Mouse (Mus musculus) lung, adult 10 weeks (tissue): ENCODE results near the gene Naa80. TPM values are rescaled to one million over a fixed set of nuclear protein-coding genes. Genes with fewer than 3 reads are reported as not detected.

Experiments
- polyA plus RNA-seq: library from polyadenylated mRNA; stranded (reverse); fragments of 350-450 nt; fragmentation: Illumina TruSeq; extraction: RNeasy Lipid Tissue Mini Kit (QIAGEN cat#74804); gene quantifications from one replicate; pipeline ENCODE4 v1.2.3, GENCODE M21; 2014; ENCODE audit warnings: low read depth, low replicate concordance; ENCODE audit not compliant: insufficient read depth

Naa80 gene
- 23.3 TPM for polyA plus RNA-seq

GRCm38 (mm10) chr9:107578587-107578986 is at the start of gene Naa80:
Naa80 (plus strand) TSS chr9:107578887.

DNA sequence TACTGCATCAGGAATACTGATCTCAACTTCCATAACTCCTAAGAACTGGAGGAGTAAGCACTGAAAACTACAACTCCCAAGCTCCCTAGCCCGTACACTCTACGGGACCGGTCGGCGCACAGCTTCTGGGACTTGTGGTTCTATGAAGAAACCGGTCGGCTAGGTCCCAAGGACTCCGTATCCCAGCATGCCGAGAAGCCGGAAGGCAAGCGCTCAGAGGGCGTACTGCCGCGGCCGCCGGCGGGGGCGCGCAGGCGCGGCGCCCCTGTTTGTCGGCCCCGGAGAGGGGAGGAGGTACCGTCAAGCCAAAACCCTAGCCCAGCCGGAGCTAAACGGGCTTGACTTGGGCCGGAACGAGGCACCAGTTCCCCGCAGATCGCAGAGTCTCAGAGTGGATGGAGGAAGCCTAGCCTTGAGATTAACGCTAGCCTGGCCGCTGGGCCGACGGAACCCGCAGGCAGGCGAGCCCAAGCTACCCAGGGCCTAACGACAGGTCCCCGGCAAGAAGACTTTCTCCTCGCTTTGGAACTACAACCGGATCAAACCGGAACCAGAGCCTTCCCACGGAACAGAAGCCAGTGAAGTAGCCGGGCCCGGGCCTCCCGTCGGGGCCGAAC is 44.8 kb upstream of the Naa80 start, which contains the start of gene Tmem115:
Gene Tmem115 (plus strand): TSS at position 155 of the 617 bp plus-strand sequence.

GRCm38 (mm10) chr9:107541474-107542351 is 37.0 kb upstream of the Naa80 start, which contains the start of the genes Cyb561d2 and Nprl2:
Cyb561d2 (minus strand) TSS chr9:107542193.
Nprl2 (plus strand) TSS chr9:107542226.

GRCm38 (mm10) chr9:107547026-107547425 is 31.7 kb upstream of the Naa80 start, which contains the start of gene Zmynd10:
Zmynd10 (plus strand) TSS chr9:107547298.

GRCm38 (mm10) chr9:107551117-107551889 is 27.4 kb upstream of the Naa80 start, which contains the start of gene Rassf1:
Rassf1 (plus strand) TSS chr9:107551555.

DNA sequence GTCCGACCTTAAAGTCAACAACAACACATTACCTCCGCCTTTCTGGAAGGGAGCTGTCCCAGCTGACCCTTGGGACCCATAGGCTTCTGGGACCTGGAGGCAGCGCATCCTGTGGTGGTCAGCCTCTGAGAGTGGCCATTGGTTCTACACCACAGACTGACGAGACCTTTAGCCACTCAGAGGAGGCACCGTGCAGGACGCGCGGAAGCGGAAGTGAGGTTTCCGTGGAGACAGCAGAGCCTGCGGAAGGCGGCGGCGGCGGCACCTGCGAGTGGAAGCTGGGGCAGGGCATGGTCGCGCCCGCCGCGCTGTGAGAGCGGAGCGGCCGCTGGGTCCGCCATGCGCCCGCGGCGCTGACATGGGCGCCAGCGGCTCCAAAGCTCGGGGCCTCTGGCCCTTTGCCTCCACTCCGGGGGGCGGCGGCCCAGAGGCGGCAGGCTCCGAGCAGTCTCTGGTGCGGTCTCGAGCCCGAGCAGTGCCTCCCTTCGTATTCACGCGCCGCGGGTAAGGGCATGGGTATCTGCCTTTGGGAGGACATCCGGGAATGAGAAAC is 15.6 kb upstream of the Naa80 start, which contains the start of gene Tusc2:
Gene Tusc2 (plus strand): TSS at position 227 of the 553 bp plus-strand sequence.

GRCm38 (mm10) chr9:107567702-107568319 is 10.9 kb upstream of the Naa80 start, which contains the start of gene Hyal2:
Hyal2 (plus strand) TSS chr9:107567945.

GRCm38 (mm10) chr9:107576357-107577107 is 2.2 kb upstream of the Naa80 start, which contains the start of gene Hyal1:
Hyal1 (plus strand) TSS chr9:107576927.

GRCm38 (mm10) chr9:107580501-107581317 is 2.0 kb downstream of the Naa80 start, which contains the start of gene Hyal3:
Hyal3 (plus strand) TSS chr9:107580818.

DNA sequence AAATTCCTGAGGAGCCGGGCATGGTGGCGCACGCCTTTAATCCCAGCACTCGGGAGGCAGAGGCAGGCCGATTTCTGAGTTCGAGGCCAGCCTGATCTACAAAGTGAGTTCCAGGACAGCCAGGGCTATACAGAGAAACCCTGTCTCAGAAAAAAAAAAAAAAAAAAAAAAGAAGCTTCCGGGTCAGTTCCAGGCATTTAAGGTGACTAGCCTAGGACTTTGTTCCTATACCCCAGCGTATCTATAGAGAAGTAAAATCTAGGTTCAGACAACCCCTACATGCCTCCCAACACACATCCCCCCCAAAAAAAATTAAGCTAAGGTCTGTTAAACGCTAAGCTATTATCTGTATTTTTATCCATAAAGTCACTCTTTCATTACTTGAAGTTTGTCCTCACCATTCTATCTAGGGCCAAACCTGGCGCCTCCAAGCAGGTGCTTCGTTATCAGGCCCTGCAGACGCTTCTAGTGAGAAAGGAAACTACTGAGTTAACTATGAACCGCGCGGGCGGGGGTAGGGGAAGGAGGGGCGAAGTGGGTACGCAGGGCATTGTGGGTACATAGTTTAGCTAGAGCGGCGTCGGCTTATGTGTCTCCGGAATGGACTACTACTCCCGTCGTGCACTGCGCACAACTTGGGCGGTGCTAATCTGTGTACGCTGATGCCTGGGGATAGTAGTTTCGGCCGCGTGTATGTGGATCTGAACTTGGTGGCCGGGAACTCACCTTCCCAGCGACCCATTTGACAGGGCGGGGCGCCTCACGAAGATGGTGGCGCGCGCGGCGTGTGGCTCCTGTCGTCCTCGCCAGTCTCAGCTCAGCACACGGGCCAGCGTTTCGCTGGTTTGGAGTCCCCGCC is 8.5 kb downstream of the Naa80 start, which contains the start of gene Ifrd2:
Gene Ifrd2 (plus strand): TSS at position 669 of the 859 bp plus-strand sequence.

GRCm38 (mm10) chr9:107608741-107609432 is 30.2 kb downstream of the Naa80 start, which contains the start of gene Sema3b:
Sema3b (minus strand) TSS chr9:107609229.

Other genes starting within 250 kb of the Naa80 start
- 8.4 TPM for gene Hemk1, start 240.5 kb upstream of the Naa80 start, polyA plus RNA-seq
- 0.11 TPM for gene 6430571L13Rik, start 238.3 kb upstream of the Naa80 start, polyA plus RNA-seq
- 0.14 TPM for gene Cacna2d2, start 179.3 kb upstream of the Naa80 start, polyA plus RNA-seq
- 22.6 TPM for gene Tmem115, start 44.9 kb upstream of the Naa80 start, polyA plus RNA-seq
- gene Cyb561d2, start 36.7 kb upstream of the Naa80 start, polyA plus RNA-seq = 16.0 TPM
- gene Nprl2, start 36.7 kb upstream of the Naa80 start, polyA plus RNA-seq = 20.2 TPM
- 11.5 TPM for gene Zmynd10, start 31.6 kb upstream of the Naa80 start, polyA plus RNA-seq
- 48.4 TPM for gene Rassf1, start 27.3 kb upstream of the Naa80 start, polyA plus RNA-seq
- 34.0 TPM for gene Tusc2, start 15.6 kb upstream of the Naa80 start, polyA plus RNA-seq
- gene Hyal2, start 10.9 kb upstream of the Naa80 start, polyA plus RNA-seq = 90.7 TPM
- 7.3 TPM for gene Hyal1, start 2.0 kb upstream of the Naa80 start, polyA plus RNA-seq
- gene Hyal3, start 1.9 kb downstream of the Naa80 start, polyA plus RNA-seq = 0.70 TPM
- gene Ifrd2, start 8.8 kb downstream of the Naa80 start, polyA plus RNA-seq = 13.8 TPM
- gene Sema3b, start 30.3 kb downstream of the Naa80 start, polyA plus RNA-seq = 23.9 TPM
- gene Gnai2, start 56.5 kb downstream of the Naa80 start, polyA plus RNA-seq = 294 TPM
- gene Slc38a3, start 90.6 kb downstream of the Naa80 start, polyA plus RNA-seq = 0.32 TPM
- gene Gnat1, start 100.8 kb downstream of the Naa80 start, polyA plus RNA-seq = not detected
- 64.9 TPM for gene Sema3f, start 131.6 kb downstream of the Naa80 start, polyA plus RNA-seq
- 46.7 TPM for gene Rbm5, start 192.1 kb downstream of the Naa80 start, polyA plus RNA-seq